Mouse (Mus musculus): ENCODE results near the gene Hdhd5. TPM values are rescaled to one million over a fixed set of nuclear protein-coding genes. Genes with fewer than 3 reads are reported as not detected.

Gene Hdhd5
- polyA plus RNA-seq, 1 experiment from 2014 or later = 15.2 TPM

DNA sequence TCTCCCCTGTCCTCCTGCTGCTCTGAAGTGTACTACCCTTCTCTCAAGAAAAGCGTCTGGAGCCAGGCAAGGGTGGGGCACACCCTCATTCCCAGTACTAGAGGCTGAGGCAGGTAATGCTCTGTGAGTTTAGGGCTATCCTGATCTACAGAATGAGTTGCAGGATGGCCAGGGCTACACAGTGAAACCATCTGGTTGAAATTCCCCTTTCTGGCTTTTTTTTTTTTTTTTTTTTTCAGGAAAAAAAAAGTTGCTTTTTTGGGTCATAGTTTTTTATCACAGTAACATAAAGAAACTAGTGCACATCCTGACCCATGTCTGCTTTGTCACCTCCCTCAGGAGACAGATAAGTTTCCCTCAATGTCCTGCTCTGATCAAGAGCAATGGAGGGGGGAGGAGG is 24.0 kb upstream of the Hdhd5 start:
- ATAC-seq (ENCODE audit: insufficient read depth, low FRiP score, low read depth) = no peak
- no peak overlapping the region for H3K4me2 ChIP-seq
- WGBS = 45% methylated on average over 1 of the region's 1 CpGs
- no peak overlapping the region for H3K27ac ChIP-seq
- H3K36me3 ChIP-seq = no peaks in the 10 kb centered on the region
- H3K4me1 ChIP-seq = no peaks in the 10 kb centered on the region
- no peak overlapping the region for H3K9ac ChIP-seq
- H3K4me3 ChIP-seq (replicated peaks) = no peak overlapping the region
- H3K9me3 ChIP-seq = no peaks in the 10 kb centered on the region
- no peaks in the 10 kb centered on the region for H3K27me3 ChIP-seq (replicated peaks)

DNA sequence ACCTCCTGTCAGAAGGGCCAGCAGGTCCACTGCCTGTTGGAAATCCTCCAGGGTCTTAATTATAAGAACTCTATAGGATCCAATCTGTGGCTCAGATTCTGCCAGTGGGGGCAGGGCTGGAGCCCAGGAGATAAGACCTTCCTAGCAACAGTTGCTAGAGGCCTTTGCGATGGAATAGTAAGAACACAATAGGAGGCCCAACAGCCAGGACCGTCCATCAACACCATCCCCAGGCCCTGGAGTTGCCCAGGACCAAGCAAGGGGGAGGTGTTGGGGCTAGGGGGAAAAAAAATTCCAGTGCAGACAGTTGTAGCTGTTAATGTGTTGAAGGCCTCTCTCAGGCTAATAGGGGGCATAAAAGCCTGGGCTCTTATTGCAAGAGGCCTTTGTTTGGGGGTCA is 19.1 kb upstream of the Hdhd5 start:
- Histone ChIP-seq H3K4me3 (replicated peaks) (no peak overlapping the region), H3K9me3 (no peaks in the 10 kb centered on the region), H3K4me2 (no peak overlapping the region), H3K4me1 (no peaks in the 10 kb centered on the region), H3K36me3 (no peaks in the 10 kb centered on the region), H3K27ac (no peak overlapping the region), H3K9ac (no peak overlapping the region), H3K27me3 (replicated peaks) (no peaks in the 10 kb centered on the region)
- ATAC-seq (ENCODE audit: insufficient read depth, low FRiP score, low read depth) = no peak
- WGBS = 28% methylated on average over 2 of the region's 2 CpGs

DNA sequence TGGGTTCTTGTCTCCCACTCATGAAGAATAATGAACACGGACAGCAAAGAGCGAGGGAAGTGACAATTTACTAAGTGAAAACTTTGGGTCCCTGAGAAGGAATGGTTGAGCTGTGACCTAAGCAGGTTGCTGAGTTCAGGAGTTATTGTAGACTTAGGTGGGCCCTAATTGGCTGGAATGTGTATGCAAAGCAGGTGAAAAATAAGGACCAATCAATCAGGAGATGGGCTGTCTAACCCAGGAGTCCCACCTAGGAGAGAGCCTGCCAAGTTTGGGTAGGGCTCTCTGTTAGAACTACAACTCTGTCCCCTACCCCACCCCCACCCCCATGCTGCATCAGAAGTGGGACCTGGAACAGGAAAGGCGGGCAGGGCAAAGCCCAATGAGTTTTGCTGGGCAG is 17.5 kb upstream of the Hdhd5 start:
- WGBS = 89% methylated on average over 3 of the region's 3 CpGs
- no peaks in the 10 kb centered on the region for H3K4me1 ChIP-seq
- no peaks in the 10 kb centered on the region for H3K36me3 ChIP-seq
- H3K27ac ChIP-seq = no peak overlapping the region
- H3K4me3 ChIP-seq (replicated peaks) = no peak overlapping the region
- no peak overlapping the region for H3K4me2 ChIP-seq
- no peaks in the 10 kb centered on the region for H3K27me3 ChIP-seq (replicated peaks)
- no peaks in the 10 kb centered on the region for H3K9me3 ChIP-seq
- H3K9ac ChIP-seq = no peak overlapping the region
- ATAC-seq (ENCODE audit: insufficient read depth, low FRiP score, low read depth) = no peak

DNA sequence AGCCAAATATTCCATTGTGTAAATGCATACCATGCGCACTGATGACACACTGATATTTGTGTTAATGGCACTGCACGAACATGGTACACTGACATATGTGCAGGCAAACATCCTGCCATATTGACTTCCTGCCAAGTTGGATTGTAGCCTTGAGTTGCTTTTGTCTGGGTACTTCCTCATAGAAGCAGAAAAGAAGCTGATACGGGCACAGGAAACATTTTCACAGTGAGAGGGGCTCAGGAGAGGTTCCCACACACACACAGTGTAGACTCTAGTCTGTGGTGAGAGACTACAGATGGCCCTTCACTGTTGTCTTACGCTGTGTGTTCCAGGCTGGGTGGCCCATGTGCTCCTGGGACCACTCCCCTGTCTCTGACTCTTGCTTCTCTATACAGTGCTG is 15.9 kb upstream of the Hdhd5 start:
- Histone ChIP-seq H3K27ac (no peak overlapping the region), H3K4me3 (replicated peaks) (no peak overlapping the region), H3K4me1 (no peaks in the 10 kb centered on the region), H3K9me3 (no peaks in the 10 kb centered on the region), H3K27me3 (replicated peaks) (no peaks in the 10 kb centered on the region), H3K36me3 (no peaks in the 10 kb centered on the region), H3K9ac (no peak overlapping the region), H3K4me2 (no peak overlapping the region)
- ATAC-seq (ENCODE audit: insufficient read depth, low FRiP score, low read depth) = no peak; the same call in 1 of the 2 replicates
- 73% methylated on average over 4 of the region's 4 CpGs for WGBS

DNA sequence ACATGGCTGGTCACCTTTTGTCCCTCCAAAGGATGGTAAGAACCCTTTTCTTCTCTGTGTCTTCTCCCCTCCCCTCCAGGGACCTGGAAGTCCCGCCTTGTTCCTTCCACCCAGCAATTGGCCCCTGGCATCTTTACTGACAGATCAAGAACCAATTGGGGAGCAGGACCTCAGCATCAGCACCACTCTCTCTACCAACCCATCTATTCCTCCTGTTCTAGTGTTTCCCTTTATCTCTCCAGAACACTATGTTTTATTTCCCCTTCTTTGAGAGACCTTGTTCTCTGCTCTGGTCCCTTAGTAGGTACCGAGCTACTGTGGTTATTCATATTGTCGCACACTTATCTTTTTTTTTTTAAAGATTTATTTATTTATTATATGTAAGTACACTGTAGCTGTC is 15.2 kb upstream of the Hdhd5 start:
- 80% methylated on average over 3 of the region's 3 CpGs for WGBS
- no peaks in the 10 kb centered on the region for H3K36me3 ChIP-seq
- no peaks in the 10 kb centered on the region for H3K9me3 ChIP-seq
- no peak overlapping the region for H3K27ac ChIP-seq
- H3K9ac ChIP-seq = no peak overlapping the region
- no peak overlapping the region for H3K4me2 ChIP-seq
- no peaks in the 10 kb centered on the region for H3K4me1 ChIP-seq
- no peaks in the 10 kb centered on the region for H3K27me3 ChIP-seq (replicated peaks)
- no peak overlapping the region for H3K4me3 ChIP-seq (replicated peaks)
- no peak for ATAC-seq (ENCODE audit: insufficient read depth, low FRiP score, low read depth)

DNA sequence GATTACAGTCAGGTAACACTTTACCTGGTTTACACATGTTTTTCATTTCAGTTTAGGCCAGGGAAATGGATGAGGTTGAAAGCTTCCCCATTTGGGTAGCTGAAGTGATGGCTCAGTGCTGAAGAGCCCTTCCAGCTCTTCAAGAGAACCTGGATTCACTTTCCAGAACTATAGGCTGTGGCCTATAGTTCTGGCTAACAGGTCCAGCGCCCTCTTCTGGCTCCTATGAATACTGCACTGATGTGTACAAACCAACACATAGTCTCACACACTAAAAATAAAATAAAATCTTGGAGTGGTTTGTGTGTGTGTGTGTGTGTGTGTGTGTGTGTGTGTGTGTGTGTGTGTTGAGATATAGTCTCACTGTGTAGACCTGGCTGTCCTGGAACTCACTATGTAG is 10.9 kb upstream of the Hdhd5 start:
- WGBS = 8% methylated on average over 1 of the region's 1 CpGs
- Histone ChIP-seq H3K9ac (no peak overlapping the region), H3K4me2 (no peak overlapping the region), H3K4me1 (no peaks in the 10 kb centered on the region), H3K9me3 (no peaks in the 10 kb centered on the region), H3K36me3 (no peaks in the 10 kb centered on the region), H3K4me3 (replicated peaks) (no peak overlapping the region), H3K27ac (no peak overlapping the region), H3K27me3 (replicated peaks) (no peaks in the 10 kb centered on the region)
- ATAC-seq (ENCODE audit: insufficient read depth, low FRiP score, low read depth) = no peak

DNA sequence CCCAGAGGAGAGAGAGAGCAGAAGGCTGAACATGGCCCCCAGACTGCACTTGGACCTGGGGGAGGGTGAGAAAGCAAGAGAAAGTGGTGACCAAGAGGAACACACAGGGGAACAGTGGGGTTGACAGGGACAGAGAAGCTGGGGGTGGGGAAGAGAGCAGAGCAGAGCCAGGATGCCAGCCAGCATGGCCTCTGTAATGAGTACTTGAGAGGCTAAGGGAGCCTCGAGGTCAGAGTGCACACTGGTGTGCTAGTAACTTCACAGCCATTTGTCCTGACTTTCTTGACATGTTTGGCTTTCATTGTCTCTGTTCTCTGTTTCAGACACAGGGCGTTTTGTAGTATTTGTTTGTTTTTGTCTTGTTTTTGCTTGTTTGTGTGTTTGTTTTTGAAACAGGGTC is 10.3 kb upstream of the Hdhd5 start:
- ATAC-seq (ENCODE audit: insufficient read depth, low FRiP score, low read depth) = no peak
- no peaks in the 10 kb centered on the region for H3K4me1 ChIP-seq
- no peaks in the 10 kb centered on the region for H3K36me3 ChIP-seq
- H3K4me3 ChIP-seq (replicated peaks) = no peak overlapping the region
- H3K4me2 ChIP-seq = no peak overlapping the region
- no peaks in the 10 kb centered on the region for H3K9me3 ChIP-seq
- WGBS = 40% methylated on average over 2 of the region's 2 CpGs
- no peak overlapping the region for H3K9ac ChIP-seq
- H3K27ac ChIP-seq = no peak overlapping the region
- H3K27me3 ChIP-seq (replicated peaks) = no peaks in the 10 kb centered on the region

DNA sequence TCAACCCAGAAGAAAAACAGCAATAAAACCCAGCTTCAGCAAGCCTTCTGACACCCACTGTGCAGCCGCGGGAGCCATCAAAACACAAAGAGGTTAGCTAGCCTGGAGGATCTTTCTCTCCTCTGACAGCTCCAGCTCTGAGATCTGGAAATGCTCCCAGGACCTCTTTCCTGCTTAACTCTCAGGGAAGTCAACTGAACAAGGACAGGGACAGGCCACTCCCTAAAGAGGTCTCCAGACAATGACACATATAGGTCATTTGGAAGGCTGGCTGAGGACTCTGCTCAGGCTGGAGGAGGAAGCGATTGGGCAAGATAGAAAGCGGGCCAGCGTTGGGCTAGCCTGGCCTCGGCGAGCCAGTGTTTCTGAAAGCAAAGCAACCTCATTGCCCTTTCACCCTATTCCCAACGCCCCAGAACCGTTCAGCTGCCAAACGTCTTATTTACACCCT is 8.7 kb upstream of the Hdhd5 start:
- Histone ChIP-seq H3K4me2 (no peak overlapping the region), H3K27ac (no peak overlapping the region), H3K4me1 (no peaks in the 10 kb centered on the region), H3K4me3 (replicated peaks) (no peak overlapping the region), H3K27me3 (replicated peaks) (no peaks in the 10 kb centered on the region), H3K9me3 (no peaks in the 10 kb centered on the region), H3K36me3 (no peaks in the 10 kb centered on the region), H3K9ac (no peak overlapping the region)
- no peak for ATAC-seq (ENCODE audit: insufficient read depth, low FRiP score, low read depth)
- WGBS = 57% methylated on average over 10 of the region's 10 CpGs

DNA sequence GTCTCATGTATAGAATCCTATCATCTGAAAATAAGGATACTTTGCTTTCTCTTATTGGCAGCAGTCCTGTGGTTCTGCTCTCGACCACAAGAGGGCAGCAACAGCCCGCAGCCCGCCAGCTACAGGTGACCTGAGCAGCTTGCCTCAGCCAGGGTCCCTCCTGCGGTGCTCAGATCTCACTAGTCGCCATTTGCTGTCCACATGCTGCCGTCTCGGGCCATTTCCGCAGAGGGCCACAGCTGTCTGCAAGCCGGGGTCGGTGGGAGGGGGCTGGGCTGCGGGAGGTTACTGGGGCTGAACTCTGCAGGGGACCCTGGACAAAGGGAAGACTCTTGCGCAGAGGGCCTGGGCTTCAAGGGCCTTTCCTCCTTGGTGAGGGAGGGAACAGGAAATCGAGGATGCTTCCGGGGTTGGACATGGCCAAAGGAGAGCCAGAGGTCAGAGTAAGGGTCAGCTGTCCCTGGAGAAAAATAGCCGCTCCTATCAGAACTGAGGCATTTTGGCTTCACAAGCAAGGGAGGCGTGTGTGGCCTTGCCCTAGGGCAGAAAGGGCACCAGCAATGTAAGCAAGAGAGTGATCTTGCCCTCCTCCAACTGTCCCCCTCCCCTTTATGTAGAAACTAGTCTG is 8.1 kb upstream of the Hdhd5 start:
- Histone ChIP-seq H3K9me3 (no peaks in the 10 kb centered on the region), H3K4me1 (no peaks in the 10 kb centered on the region), H3K4me2 (peak overlapping the region; percentile 70), H3K27ac (no peak overlapping the region), H3K9ac (no peak overlapping the region), H3K4me3 (replicated peaks) (peak overlapping the region; percentile 29), H3K27me3 (replicated peaks) (no peaks in the 10 kb centered on the region), H3K36me3 (no peaks in the 10 kb centered on the region)
- 10% methylated on average over 16 of the region's 16 CpGs for WGBS
- peak; percentile 90 for ATAC-seq (ENCODE audit: insufficient read depth, low FRiP score, low read depth)

- H3K4me2 ChIP-seq = no peak overlapping the region
- 74% methylated on average over 2 of the region's 2 CpGs for WGBS
- no peaks in the 10 kb centered on the region for H3K36me3 ChIP-seq
- H3K4me1 ChIP-seq = no peaks in the 10 kb centered on the region
- H3K4me3 ChIP-seq (replicated peaks) = no peak overlapping the region
- no peaks in the 10 kb centered on the region for H3K9me3 ChIP-seq
- H3K27ac ChIP-seq = no peak overlapping the region
- no peak for ATAC-seq (ENCODE audit: insufficient read depth, low FRiP score, low read depth)
- no peak overlapping the region for H3K9ac ChIP-seq
- H3K27me3 ChIP-seq (replicated peaks) = no peaks in the 10 kb centered on the region
These were observed 5.2 kb upstream of the Hdhd5 start for GRCm38 (mm10) chr6:120536337-120536736.

- H3K9ac ChIP-seq = no peak overlapping the region
- no peak overlapping the region for H3K27ac ChIP-seq
- H3K36me3 ChIP-seq = no peaks in the 10 kb centered on the region
- H3K4me3 ChIP-seq (replicated peaks) = no peak overlapping the region
- H3K4me2 ChIP-seq = no peak overlapping the region
- 78% methylated on average over 1 of the region's 1 CpGs for WGBS
- H3K27me3 ChIP-seq (replicated peaks) = no peaks in the 10 kb centered on the region
- H3K9me3 ChIP-seq = no peaks in the 10 kb centered on the region
- peaks cover 10% of the 10 kb centered on the region; the same call in 1 of the 2 replicates for H3K4me1 ChIP-seq
- no peak for ATAC-seq (ENCODE audit: insufficient read depth, low FRiP score, low read depth)
These were observed 1.5 kb upstream of the Hdhd5 start for GRCm38 (mm10) chr6:120532594-120532993.

- no peak overlapping the region for H3K9ac ChIP-seq
- H3K27ac ChIP-seq = no peak overlapping the region
- no peak for ATAC-seq (ENCODE audit: insufficient read depth, low FRiP score, low read depth)
- no peaks in the 10 kb centered on the region for H3K36me3 ChIP-seq
- H3K4me3 ChIP-seq (replicated peaks) = no peak overlapping the region
- peaks cover 10% of the 10 kb centered on the region; the same call in 1 of the 2 replicates for H3K4me1 ChIP-seq
- H3K9me3 ChIP-seq = no peaks in the 10 kb centered on the region
- H3K4me2 ChIP-seq = no peak overlapping the region
- H3K27me3 ChIP-seq (replicated peaks) = no peaks in the 10 kb centered on the region
- whole genome bisulfite sequencing = 72% methylated on average over 4 of the region's 4 CpGs
These were observed 2.0 kb downstream of the Hdhd5 start for GRCm38 (mm10) chr6:120529123-120529522.

DNA sequence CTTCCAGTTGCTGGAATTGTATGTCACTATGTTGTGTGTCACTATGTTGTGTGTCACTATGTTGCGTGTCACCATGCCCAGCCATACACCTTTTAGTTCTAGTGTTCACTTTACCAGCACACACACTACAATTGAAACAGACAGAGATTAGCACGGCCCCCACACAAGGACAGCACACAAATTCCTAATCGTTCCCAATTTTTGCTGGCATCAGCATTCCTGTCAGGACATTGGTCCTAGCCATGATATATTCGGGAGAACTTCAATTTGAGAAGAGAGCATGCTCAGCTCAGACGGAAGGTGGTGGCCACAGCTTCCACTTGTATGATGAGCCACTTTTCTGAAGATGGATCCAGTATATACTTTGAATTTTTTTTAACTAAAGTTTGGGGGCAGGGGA is 6.3 kb downstream of the Hdhd5 start:
- no peaks in the 10 kb centered on the region for H3K27me3 ChIP-seq (replicated peaks)
- H3K4me3 ChIP-seq (replicated peaks) = no peak overlapping the region
- no peak for ATAC-seq (ENCODE audit: insufficient read depth, low FRiP score, low read depth)
- H3K4me2 ChIP-seq = no peak overlapping the region
- no peaks in the 10 kb centered on the region for H3K36me3 ChIP-seq
- no peak overlapping the region for H3K9ac ChIP-seq
- H3K27ac ChIP-seq = no peak overlapping the region
- H3K4me1 ChIP-seq = 0 out of 2 replicates have a peak, but pooled peaks cover 5% of the 10 kb centered on the region
- 86% methylated on average over 5 of the region's 5 CpGs for WGBS
- H3K9me3 ChIP-seq = no peaks in the 10 kb centered on the region

Measured in stomach, embryonic 15.5 days (tissue).